Mouse (Mus musculus) heart, postnatal 0 days (tissue): ENCODE measurements around the gene Zpbp2. TPM values are rescaled to one million over a fixed set of nuclear protein-coding genes. Genes with fewer than 3 reads are reported as not detected.

Experiments used
- ATAC-seq: fragments of 200-750 bp; cut with Nextera tagmentation; 2 replicates; pipeline ENCODE4 v1.8.0; 2017; ENCODE audit warnings: low read depth, moderate number of reproducible peaks, moderate library complexity; ENCODE audit not compliant: insufficient read depth
- DNase-seq: peaks from one replicate; pipeline ENCODE4 v3.0.0-alpha.2; 2016; ENCODE audit warnings: low spot score
- H3K27ac ChIP-seq: fragments of 300-500 bp; sonication (generic); 2 replicates; pipeline ENCODE4 v1.5.1; 2014; ENCODE audit warnings: low read depth, mild to moderate bottlenecking
- H3K27me3 ChIP-seq: fragments of 300-500 bp; sonication (generic); 2 replicates; pipeline ENCODE4 v1.6.1; 2014; ENCODE audit warnings: low read length, mixed read lengths; ENCODE audit not compliant: control insufficient read depth, insufficient read depth
- H3K36me3 ChIP-seq: fragments of 300-500 bp; sonication (generic); replicated peaks from 2 replicates; pipeline ENCODE4 v1.6.1; 2014; ENCODE audit warnings: low read length, mixed read lengths; ENCODE audit not compliant: control insufficient read depth, insufficient read depth
- H3K4me1 ChIP-seq: fragments of 300-500 bp; sonication (generic); 2 replicates; pipeline ENCODE4 v1.6.1; 2014; ENCODE audit warnings: antibody characterized with exemption; ENCODE audit not compliant: control insufficient read depth, insufficient read depth
- H3K4me2 ChIP-seq: fragments of 300-500 bp; sonication (generic); 2 replicates; pipeline ENCODE4 v1.6.1; 2014; ENCODE audit warnings: low read depth, mild to moderate bottlenecking, low read length, moderate library complexity
- H3K4me3 ChIP-seq: fragments of 300-500 bp; sonication (generic); 2 replicates; pipeline ENCODE4 v1.5.1; 2014; ENCODE audit warnings: low read depth, low read length
- H3K9ac ChIP-seq: fragments of 300-500 bp; sonication (generic); replicated peaks from 2 replicates; pipeline ENCODE4 v1.6.1; 2014; ENCODE audit warnings: low read depth, low read length, mixed read lengths
- H3K9me3 ChIP-seq: fragments of 300-500 bp; sonication (generic); replicated peaks from 2 replicates; pipeline ENCODE4 v1.6.1; 2016; ENCODE audit warnings: low read length; ENCODE audit not compliant: control insufficient read depth
- CTCF ChIP-seq: IDR thresholded peaks from 2 replicates; pipeline ENCODE4 v1.5.1; 2016; ENCODE audit warnings: antibody characterized with exemption, control low read depth, low read depth
- EP300 ChIP-seq: IDR thresholded peaks from 2 replicates; pipeline ENCODE4 v1.6.1; 2016; ENCODE audit warnings: antibody characterized with exemption, low read depth
- WGBS: fragments of 180-500 bp; shearing (Covaris S2); extraction: QIAGEN DNeasy Blood & Tissue Kit; methylation state at CpG from one replicate; pipeline ENCODE4 v1.1.7; 2014; 5-methylcytosine and 5-hydroxymethylcytosine counted together
- polyA plus RNA-seq: library from polyadenylated mRNA; unstranded; fragments of >200 nt; fragmentation: Nextera tagmentation; extraction: Ambion mirVana; gene quantifications from 2 replicates; pipeline ENCODE4 v1.2.1, GENCODE M21; 2015
- total RNA-seq: library from RNA; depleted of rRNA; stranded (reverse); fragments of >200 nt; gene quantifications from 2 replicates; pipeline ENCODE4 v1.2.3, GENCODE M21; 2014; ENCODE audit warnings: low replicate concordance; rRNA removed

The Zpbp2 gene
- total RNA-seq (not detected in 2 replicates), polyA plus RNA-seq (0.14 and 0.23 TPM in 2 replicates)

GRCm38 (mm10) chr11:98550975-98551828 is at the start of gene Zpbp2:
Gene Zpbp2, plus strand, starts transcription at chr11:98551097.
- Histone ChIP-seq H3K4me3 (peak within 1 kb of the TSS; percentile 69), H3K27ac (peak within 1 kb of the TSS; percentile 61; the same call in 1 of the 2 replicates), H3K27me3 (peaks cover 39% of the 10 kb centered on the region), H3K9ac (peak within 1 kb of the TSS; percentile 43), H3K4me2 (peak within 1 kb of the TSS; percentile 62), H3K9me3 (no peaks in the 10 kb centered on the region), H3K36me3 (no peaks in the 10 kb centered on the region), H3K4me1 (peaks cover 6% of the 10 kb centered on the region; the same call in 1 of the 2 replicates)
- TF ChIP-seq EP300 (no peak), CTCF (no peak)
- under 1% methylated on average over 51 of the region's 51 CpGs for WGBS
- DNase-seq (peak; percentile 90), ATAC-seq (peak; percentile 95)

GRCm38 (mm10) chr11:98504926-98505325 is 46.0 kb upstream of the Zpbp2 start:
- Histone ChIP-seq H3K4me3 (no peak overlapping the region), H3K27me3 (no peaks in the 10 kb centered on the region), H3K36me3 (no peaks in the 10 kb centered on the region), H3K27ac (no peak overlapping the region), H3K4me1 (peaks cover 7% of the 10 kb centered on the region; the same call in 1 of the 2 replicates), H3K4me2 (no peak overlapping the region), H3K9ac (no peak overlapping the region), H3K9me3 (no peaks in the 10 kb centered on the region)
- TF ChIP-seq EP300, result no peak
- TF ChIP-seq CTCF, result no peak
- WGBS, result 59% methylated on average over 3 of the region's 3 CpGs
- DNase-seq (no peak), ATAC-seq (no peak)

- Histone ChIP-seq H3K27ac (peak overlapping the region; percentile 62), H3K36me3 (no peaks in the 10 kb centered on the region), H3K27me3 (no peaks in the 10 kb centered on the region), H3K9ac (no peak overlapping the region), H3K4me2 (no peak overlapping the region), H3K4me1 (peaks cover 12% of the 10 kb centered on the region; the same call in 1 of the 2 replicates), H3K4me3 (no peak overlapping the region), H3K9me3 (no peaks in the 10 kb centered on the region)
- 26% methylated on average over 7 of the region's 7 CpGs for WGBS
- peak; percentile 61 for TF ChIP-seq EP300
- peak; percentile 32 for TF ChIP-seq CTCF
- peak; percentile 97 for ATAC-seq
- DNase-seq, result peak; percentile 96
Measured at GRCm38 (mm10) chr11:98509434-98509833, 41.5 kb upstream of the Zpbp2 start.

GRCm38 (mm10) chr11:98510125-98510524 is 40.8 kb upstream of the Zpbp2 start:
- TF ChIP-seq EP300 (no peak), CTCF (no peak)
- H3K4me2 ChIP-seq, result no peak overlapping the region
- peak overlapping the region; percentile 50; the same call in 1 of the 2 replicates for H3K27ac ChIP-seq

GRCm38 (mm10) chr11:98512881-98513280 is 38.0 kb upstream of the Zpbp2 start:
- Histone ChIP-seq H3K36me3 (no peaks in the 10 kb centered on the region), H3K4me2 (no peak overlapping the region), H3K27ac (no peak overlapping the region), H3K4me1 (peaks cover 12% of the 10 kb centered on the region; the same call in 1 of the 2 replicates), H3K9me3 (no peaks in the 10 kb centered on the region), H3K27me3 (no peaks in the 10 kb centered on the region), H3K4me3 (no peak overlapping the region), H3K9ac (no peak overlapping the region)
- TF ChIP-seq EP300, result no peak
- no peak for TF ChIP-seq CTCF
- ATAC-seq, result no peak
- DNase-seq, result no peak
- WGBS, result 88% methylated on average over 13 of the region's 13 CpGs

More at GRCm38 (mm10) chr11:98510125-98510524, 40.8 kb upstream of the Zpbp2 start:
- Histone ChIP-seq H3K4me3 (no peak overlapping the region), H3K4me1 (peaks cover 12% of the 10 kb centered on the region; the same call in 1 of the 2 replicates), H3K9ac (no peak overlapping the region), H3K36me3 (no peaks in the 10 kb centered on the region), H3K27me3 (no peaks in the 10 kb centered on the region), H3K9me3 (no peaks in the 10 kb centered on the region)
- WGBS, result 74% methylated on average over 8 of the region's 8 CpGs
- ATAC-seq, result no peak
- DNase-seq, result no peak
